Mouse (Mus musculus): ENCODE data around the gene Cux1. TPM values are rescaled to one million over a fixed set of nuclear protein-coding genes. Genes with fewer than 3 reads are reported as not detected.
A peak's percentile ranks its signal among the peaks of the same experiment; 100 is the strongest.

Cux1 gene
- polyA plus RNA-seq, 1 experiment: 42.1 TPM

DNA sequence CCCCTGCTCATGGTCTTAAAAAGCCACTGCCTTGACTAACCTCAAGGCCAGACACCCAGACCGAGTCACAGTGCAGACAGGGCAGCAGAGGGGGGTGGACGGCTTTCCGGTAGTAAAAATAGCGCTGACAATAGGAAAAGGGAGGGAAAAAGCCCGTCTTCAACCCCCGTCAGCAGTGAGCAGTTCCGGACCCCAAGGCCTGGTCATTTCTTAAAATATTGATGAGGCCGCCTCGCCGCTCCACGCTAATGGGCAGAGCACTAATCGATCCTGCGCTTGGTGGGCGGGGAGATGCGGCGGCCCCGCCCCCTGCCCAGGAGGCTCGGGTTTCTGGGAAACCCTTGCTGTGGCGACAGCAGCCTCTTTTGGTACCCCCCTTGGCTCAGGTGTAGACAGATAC, 329.7 kb downstream of the Cux1 start:
- Histone ChIP-seq H3K27me3 (ENCODE audit: control insufficient read depth, insufficient read depth, low read length) (peaks cover 12% of the 10 kb centered on the region), H3K36me3 (ENCODE audit: control insufficient read depth, insufficient read depth, low read length) (no peaks in the 10 kb centered on the region), H3K27ac (ENCODE audit: insufficient read depth, low read depth, low read length) (no peak overlapping the region), H3K4me1 (ENCODE audit: control insufficient read depth, insufficient read depth, insufficient read length, low read length) (no peaks in the 10 kb centered on the region), H3K4me3 (ENCODE audit: low read depth, low read length) (peak overlapping the region; percentile 21)
- 6% methylated on average over 19 of the region's 19 CpGs for WGBS
- no peak for TF ChIP-seq CTCF (IDR thresholded peaks at IDR 0.05; ENCODE audit: extremely low read depth, insufficient read length, insufficient replicate concordance, low read depth, low read length)
- TF ChIP-seq POLR2A (IDR thresholded peaks at IDR 0.05; ENCODE audit: low read depth, low read length): no peak

DNA sequence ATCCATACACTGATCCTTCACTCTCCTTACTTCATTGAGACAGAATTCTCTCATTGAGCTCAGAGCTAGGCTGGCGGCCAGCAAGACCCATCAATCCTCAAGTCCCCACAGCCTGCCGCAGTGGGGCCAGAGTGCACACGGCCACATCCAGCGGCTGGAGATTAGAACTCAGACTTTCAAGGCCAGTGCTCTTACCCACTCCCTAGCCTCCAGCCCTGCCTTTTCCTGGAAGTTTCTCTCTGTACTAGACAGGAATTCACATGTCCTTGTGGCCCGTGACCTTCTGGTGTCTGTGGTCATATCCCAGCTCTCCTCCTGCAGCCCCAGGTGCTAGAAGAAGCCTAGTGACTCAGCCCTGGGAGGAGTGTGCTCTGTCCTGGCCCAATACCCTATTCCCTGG, 330.7 kb downstream of the Cux1 start:
- 67% methylated on average over 5 of the region's 5 CpGs for WGBS
- TF ChIP-seq CTCF (IDR thresholded peaks at IDR 0.05; ENCODE audit: extremely low read depth, insufficient read length, insufficient replicate concordance, low read depth, low read length) (no peak), POLR2A (IDR thresholded peaks at IDR 0.05; ENCODE audit: low read depth, low read length) (no peak)
- H3K27ac ChIP-seq (ENCODE audit: insufficient read depth, low read depth, low read length): no peak overlapping the region
- no peaks in the 10 kb centered on the region for H3K36me3 ChIP-seq (ENCODE audit: control insufficient read depth, insufficient read depth, low read length)
- no peaks in the 10 kb centered on the region for H3K4me1 ChIP-seq (ENCODE audit: control insufficient read depth, insufficient read depth, insufficient read length, low read length)
- H3K4me3 ChIP-seq (ENCODE audit: low read depth, low read length): no peak overlapping the region
- H3K27me3 ChIP-seq (ENCODE audit: control insufficient read depth, insufficient read depth, low read length): peaks cover 17% of the 10 kb centered on the region

GRCm38 (mm10) chr5:136230348-136231035, 336.8 kb downstream of the Cux1 start:
- Histone ChIP-seq H3K36me3 (ENCODE audit: control insufficient read depth, insufficient read depth, low read length) (no peaks in the 10 kb centered on the region), H3K4me1 (ENCODE audit: control insufficient read depth, insufficient read depth, insufficient read length, low read length) (no peaks in the 10 kb centered on the region), H3K27me3 (ENCODE audit: control insufficient read depth, insufficient read depth, low read length) (peaks cover 12% of the 10 kb centered on the region; the same call in 1 of the 2 replicates), H3K27ac (ENCODE audit: insufficient read depth, low read depth, low read length) (no peak overlapping the region), H3K4me3 (ENCODE audit: low read depth, low read length) (no peak overlapping the region)
- WGBS: 58% methylated on average over 4 of the region's 4 CpGs
- TF ChIP-seq CTCF (IDR thresholded peaks at IDR 0.05; ENCODE audit: extremely low read depth, insufficient read length, insufficient replicate concordance, low read depth, low read length) (no peak), POLR2A (IDR thresholded peaks at IDR 0.05; ENCODE audit: low read depth, low read length) (no peak)

DNA sequence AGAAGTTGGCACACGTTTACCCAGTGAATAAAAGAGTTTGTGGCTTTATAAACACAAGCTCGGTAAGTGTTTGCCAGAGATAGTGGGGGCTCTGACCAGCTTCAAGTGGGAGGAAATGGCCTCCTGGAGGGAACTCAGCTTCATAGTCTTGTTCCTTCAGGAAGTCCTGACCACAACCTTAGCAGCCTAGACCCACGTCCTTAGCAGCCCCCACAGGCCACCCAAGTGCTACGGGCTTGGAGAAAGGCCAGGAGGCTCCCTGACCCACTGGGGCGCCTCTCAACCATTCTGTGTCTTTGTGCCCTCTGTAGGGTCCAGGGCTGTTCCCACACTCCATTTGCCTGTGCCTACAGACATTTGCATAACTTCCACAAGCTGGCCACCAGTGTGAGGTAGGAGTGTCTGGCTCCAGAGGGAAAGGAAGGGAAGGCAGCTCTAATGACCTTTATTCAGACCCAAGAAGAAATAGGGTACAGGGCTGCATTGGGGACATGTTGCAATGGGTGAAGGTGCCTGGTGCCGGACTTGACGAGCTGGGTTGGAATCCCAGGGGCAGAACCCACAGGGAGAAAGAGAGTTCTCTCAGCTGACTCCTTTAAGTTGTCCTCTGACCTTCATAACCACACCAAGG, 340.9 kb downstream of the Cux1 start:
- WGBS: 56% methylated on average over 7 of the region's 7 CpGs
- Histone ChIP-seq H3K36me3 (ENCODE audit: control insufficient read depth, insufficient read depth, low read length) (no peaks in the 10 kb centered on the region), H3K4me1 (ENCODE audit: control insufficient read depth, insufficient read depth, insufficient read length, low read length) (no peaks in the 10 kb centered on the region), H3K4me3 (ENCODE audit: low read depth, low read length) (no peak overlapping the region), H3K27me3 (ENCODE audit: control insufficient read depth, insufficient read depth, low read length) (no peaks in the 10 kb centered on the region), H3K27ac (ENCODE audit: insufficient read depth, low read depth, low read length) (no peak overlapping the region)
- no peak for TF ChIP-seq CTCF (IDR thresholded peaks at IDR 0.05; ENCODE audit: extremely low read depth, insufficient read length, insufficient replicate concordance, low read depth, low read length)
- TF ChIP-seq POLR2A (IDR thresholded peaks at IDR 0.05; ENCODE audit: low read depth, low read length): no peak

GRCm38 (mm10) chr5:136218585-136218984, 348.7 kb downstream of the Cux1 start:
- no peaks in the 10 kb centered on the region for H3K4me1 ChIP-seq (ENCODE audit: control insufficient read depth, insufficient read depth, insufficient read length, low read length)
- no peak for TF ChIP-seq POLR2A (IDR thresholded peaks at IDR 0.05; ENCODE audit: low read depth, low read length)
- TF ChIP-seq CTCF (IDR thresholded peaks at IDR 0.05; ENCODE audit: extremely low read depth, insufficient read length, insufficient replicate concordance, low read depth, low read length): no peak
- H3K27ac ChIP-seq (ENCODE audit: insufficient read depth, low read depth, low read length): no peak overlapping the region
- 80% methylated on average over 12 of the region's 12 CpGs for WGBS
- no peaks in the 10 kb centered on the region for H3K36me3 ChIP-seq (ENCODE audit: control insufficient read depth, insufficient read depth, low read length)
- H3K4me3 ChIP-seq (ENCODE audit: low read depth, low read length): no peak overlapping the region
- no peaks in the 10 kb centered on the region for H3K27me3 ChIP-seq (ENCODE audit: control insufficient read depth, insufficient read depth, low read length)

DNA sequence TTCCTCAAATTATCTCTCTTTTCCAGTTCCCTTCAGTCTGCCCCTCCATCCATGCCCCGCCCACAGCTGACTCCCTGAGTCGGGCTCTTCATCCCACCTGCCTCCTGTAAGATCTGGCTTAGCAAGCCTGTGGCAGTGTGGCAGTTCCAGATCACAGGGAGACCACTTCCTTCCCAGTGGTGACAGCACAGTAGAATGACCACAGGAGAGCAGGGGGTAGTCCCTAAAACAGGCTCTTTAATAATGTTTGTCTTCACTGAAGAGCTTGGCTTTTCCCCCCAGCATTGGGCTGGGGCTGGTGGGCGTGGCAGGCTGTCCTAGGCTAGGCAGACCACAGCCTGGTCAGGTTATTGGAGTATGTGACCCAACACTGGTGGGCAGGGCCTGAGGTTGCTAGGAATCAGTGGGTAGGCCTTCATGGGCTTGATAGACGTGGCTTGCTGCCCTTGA, 349.3 kb downstream of the Cux1 start:
- Histone ChIP-seq H3K4me1 (ENCODE audit: control insufficient read depth, insufficient read depth, insufficient read length, low read length) (no peaks in the 10 kb centered on the region), H3K27ac (ENCODE audit: insufficient read depth, low read depth, low read length) (no peak overlapping the region), H3K4me3 (ENCODE audit: low read depth, low read length) (no peak overlapping the region), H3K36me3 (ENCODE audit: control insufficient read depth, insufficient read depth, low read length) (no peaks in the 10 kb centered on the region), H3K27me3 (ENCODE audit: control insufficient read depth, insufficient read depth, low read length) (no peaks in the 10 kb centered on the region)
- WGBS: 48% methylated on average over 4 of the region's 4 CpGs
- TF ChIP-seq POLR2A (IDR thresholded peaks at IDR 0.05; ENCODE audit: low read depth, low read length): no peak
- no peak for TF ChIP-seq CTCF (IDR thresholded peaks at IDR 0.05; ENCODE audit: extremely low read depth, insufficient read length, insufficient replicate concordance, low read depth, low read length)

DNA sequence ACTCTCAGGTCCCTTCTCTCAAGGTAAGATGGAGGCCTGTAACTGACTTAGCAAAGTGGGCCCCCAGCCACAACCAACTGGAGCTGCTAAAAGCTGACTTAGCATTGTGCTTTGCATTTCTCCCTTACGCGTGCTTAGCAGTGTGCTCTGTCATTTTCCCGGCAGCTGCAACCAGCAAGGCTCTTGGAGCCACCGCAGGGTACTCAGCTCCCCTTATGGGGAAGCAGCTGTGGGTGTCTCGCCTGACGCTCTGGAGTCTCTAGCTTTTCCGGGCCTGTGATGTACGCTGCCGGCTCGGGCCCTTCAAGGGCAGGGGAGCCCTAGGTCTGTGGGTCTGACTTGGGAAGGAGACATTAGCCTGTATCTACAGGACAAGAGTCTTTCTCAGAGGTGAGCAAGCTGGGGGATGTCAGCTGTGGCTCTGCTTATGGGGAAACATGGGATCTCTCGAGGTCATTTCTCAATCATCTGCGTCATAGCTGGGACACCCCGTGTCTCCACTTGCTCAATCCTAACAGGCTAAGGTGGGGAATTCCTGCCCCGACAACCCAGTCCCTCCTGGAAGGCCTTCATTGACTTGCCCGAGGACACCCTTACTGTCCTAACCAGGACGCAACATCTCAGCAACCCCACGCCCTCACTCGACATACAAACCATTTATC, 350.2 kb downstream of the Cux1 start:
- H3K4me3 ChIP-seq (ENCODE audit: low read depth, low read length): no peak overlapping the region
- no peaks in the 10 kb centered on the region for H3K4me1 ChIP-seq (ENCODE audit: control insufficient read depth, insufficient read depth, insufficient read length, low read length)
- H3K36me3 ChIP-seq (ENCODE audit: control insufficient read depth, insufficient read depth, low read length): no peaks in the 10 kb centered on the region
- TF ChIP-seq CTCF (IDR thresholded peaks at IDR 0.05; ENCODE audit: extremely low read depth, insufficient read length, insufficient replicate concordance, low read depth, low read length) (no peak), POLR2A (IDR thresholded peaks at IDR 0.05; ENCODE audit: low read depth, low read length) (no peak)
- 82% methylated on average over 18 of the region's 18 CpGs for WGBS
- H3K27ac ChIP-seq (ENCODE audit: insufficient read depth, low read depth, low read length): no peak overlapping the region
- H3K27me3 ChIP-seq (ENCODE audit: control insufficient read depth, insufficient read depth, low read length): no peaks in the 10 kb centered on the region
